Mouse (Mus musculus) cerebellum, postnatal 36 days (tissue): ENCODE data around the gene Wdr81.

ENCODE experiments used
- DNase-seq, 2 experiments: peaks; one replicate each; pipeline ENCODE4 v3.0.0; 2021 to 2022; ENCODE audit warnings: mixed read lengths in 2 of 2

Gene Wdr81

DNA sequence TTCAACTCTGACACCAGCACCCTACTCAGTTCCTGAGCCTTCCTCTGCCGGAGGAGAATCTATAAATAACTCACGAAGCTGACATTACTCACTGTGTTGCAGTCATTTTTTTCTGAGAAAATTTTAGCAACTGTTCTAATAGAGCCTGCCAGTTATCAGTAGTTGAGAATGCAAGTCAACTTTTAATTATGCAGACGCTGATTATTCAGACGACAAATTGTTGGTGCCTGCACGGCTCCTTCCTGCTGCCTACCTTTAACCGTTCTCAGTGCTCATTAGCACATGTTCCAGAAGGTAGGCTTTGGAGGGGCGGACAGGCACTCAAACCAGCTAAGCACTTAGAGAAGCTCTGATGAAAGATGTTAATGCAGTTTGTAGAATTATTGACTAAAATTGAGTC lies 57.1 kb downstream of the Wdr81 start:
- DNase-seq = no peak

DNA sequence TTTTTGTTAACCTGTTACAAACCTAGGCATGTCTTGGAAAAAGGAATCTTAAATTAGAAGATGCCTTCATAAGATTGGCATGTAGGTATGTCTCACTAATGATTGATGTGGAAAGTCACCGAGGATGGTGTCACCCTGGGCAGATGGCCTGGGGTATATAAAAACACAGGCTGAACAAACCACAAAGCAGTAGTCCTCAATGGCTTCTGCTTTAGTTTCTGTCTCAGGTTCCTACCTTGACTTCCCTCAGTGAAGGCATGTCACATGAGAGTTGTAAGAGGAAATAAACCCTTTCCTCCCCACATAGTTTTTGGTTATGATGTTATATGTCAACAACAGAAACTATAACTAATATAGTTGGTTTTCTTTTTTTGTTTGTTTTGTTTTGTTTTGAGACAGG lies 58.9 kb downstream of the Wdr81 start:
- no peak for DNase-seq
